Mouse (Mus musculus) stomach, postnatal 0 days (tissue): Measurements from ENCODE around the gene Katnal1. TPM values are rescaled to one million over a fixed set of nuclear protein-coding genes. Genes with fewer than 3 reads are reported as not detected.
A peak's percentile ranks its signal among the peaks of the same experiment; 100 is the strongest.

Source experiments
- ATAC-seq: fragments of 200-750 bp; cut with Nextera tagmentation; 2 replicates; pipeline ENCODE4 v1.8.0; 2017; ENCODE audit not compliant: low FRiP score, low TSS enrichment
- DNase-seq: peaks from one replicate; pipeline ENCODE4 v3.0.0-alpha.2; 2016; ENCODE audit warnings: low spot score
- H3K27ac ChIP-seq: fragments of 300-500 bp; sonication (generic); replicated peaks from 2 replicates; pipeline ENCODE4 v1.5.1; 2014; ENCODE audit warnings: mild to moderate bottlenecking, control low read depth
- H3K27me3 ChIP-seq: fragments of 300-500 bp; sonication (generic); 2 replicates; pipeline ENCODE4 v1.6.1; 2014; ENCODE audit warnings: low read length; ENCODE audit not compliant: control insufficient read depth, insufficient read depth
- H3K36me3 ChIP-seq: fragments of 300-500 bp; sonication (generic); 2 replicates; pipeline ENCODE4 v1.6.1; 2014; ENCODE audit warnings: low read length, mixed read lengths; ENCODE audit not compliant: control insufficient read depth, insufficient read depth
- H3K4me1 ChIP-seq: fragments of 300-500 bp; sonication (generic); replicated peaks from 2 replicates; pipeline ENCODE4 v1.6.1; 2014; ENCODE audit warnings: antibody characterized with exemption; ENCODE audit not compliant: control insufficient read depth, insufficient read depth
- H3K4me2 ChIP-seq: fragments of 300-500 bp; sonication (generic); replicated peaks from 2 replicates; pipeline ENCODE4 v1.6.1; 2014; ENCODE audit warnings: low read depth, mild to moderate bottlenecking, control low read depth, moderate library complexity
- H3K4me3 ChIP-seq: fragments of 300-500 bp; sonication (generic); 2 replicates; pipeline ENCODE4 v1.5.1; 2014; ENCODE audit warnings: low read depth, low read length, control low read depth
- H3K9ac ChIP-seq: fragments of 300-500 bp; sonication (generic); 2 replicates; pipeline ENCODE4 v1.6.1; 2014; ENCODE audit warnings: mild to moderate bottlenecking, low read length, control low read depth, mixed read lengths
- H3K9me3 ChIP-seq: fragments of 300-500 bp; sonication (generic); 2 replicates; pipeline ENCODE4 v1.6.1; 2016; ENCODE audit warnings: low read length; ENCODE audit not compliant: control insufficient read depth
- CTCF ChIP-seq: IDR thresholded peaks from 2 replicates; pipeline ENCODE4 v1.5.1; 2016; ENCODE audit warnings: antibody characterized with exemption, low read depth, mild to moderate bottlenecking, moderate library complexity
- EP300 ChIP-seq: optimal IDR thresholded peaks from 2 replicates; pipeline ENCODE3; 2016; ENCODE audit warnings: antibody characterized with exemption
- WGBS: fragments of 180-500 bp; shearing (Covaris S2); extraction: QIAGEN DNeasy Blood & Tissue Kit; methylation state at CpG from one replicate; pipeline ENCODE4 v1.1.7; 2014; 5-methylcytosine and 5-hydroxymethylcytosine counted together
- polyA plus RNA-seq: library from polyadenylated mRNA; unstranded; fragments of >200 nt; fragmentation: Nextera tagmentation; extraction: Ambion mirVana; gene quantifications from 2 replicates; pipeline ENCODE4 v1.2.1, GENCODE M21; 2015

The Katnal1 gene
- polyA plus RNA-seq, 1 experiment from 2014 or later, result 4.1 TPM

- no peaks in the 10 kb centered on the region for H3K9me3 ChIP-seq
- H3K36me3 ChIP-seq, result no peaks in the 10 kb centered on the region
- TF ChIP-seq EP300, result no peak
- TF ChIP-seq CTCF, result no peak
- H3K27me3 ChIP-seq, result no peaks in the 10 kb centered on the region
- H3K9ac ChIP-seq, result no peak overlapping the region
- no peak for DNase-seq
- WGBS, result 24% methylated on average over 9 of the region's 9 CpGs
- H3K4me2 ChIP-seq, result peak overlapping the region; percentile 53
- ATAC-seq, result 0 out of 2 replicates have a peak, but pooled peaks have one; percentile 8
- H3K27ac ChIP-seq, result no peak overlapping the region
- peak overlapping the region; percentile 31 for H3K4me3 ChIP-seq
- H3K4me1 ChIP-seq, result no peaks in the 10 kb centered on the region
Observed at GRCm38 (mm10) chr5:148831141-148831547, 98.0 kb downstream of the Katnal1 start.

- no peak overlapping the region for H3K4me3 ChIP-seq
- DNase-seq, result no peak
- H3K9me3 ChIP-seq, result no peaks in the 10 kb centered on the region
- TF ChIP-seq EP300, result no peak
- TF ChIP-seq CTCF, result no peak
- no peak overlapping the region for H3K27ac ChIP-seq
- H3K4me2 ChIP-seq, result no peak overlapping the region
- ATAC-seq, result no peak
- H3K27me3 ChIP-seq, result no peaks in the 10 kb centered on the region
- H3K36me3 ChIP-seq, result no peaks in the 10 kb centered on the region
- H3K4me1 ChIP-seq, result no peaks in the 10 kb centered on the region
- H3K9ac ChIP-seq, result no peak overlapping the region
- 63% methylated on average over 7 of the region's 7 CpGs for WGBS
Observed at GRCm38 (mm10) chr5:148825732-148826131, 103.4 kb downstream of the Katnal1 start.

DNA sequence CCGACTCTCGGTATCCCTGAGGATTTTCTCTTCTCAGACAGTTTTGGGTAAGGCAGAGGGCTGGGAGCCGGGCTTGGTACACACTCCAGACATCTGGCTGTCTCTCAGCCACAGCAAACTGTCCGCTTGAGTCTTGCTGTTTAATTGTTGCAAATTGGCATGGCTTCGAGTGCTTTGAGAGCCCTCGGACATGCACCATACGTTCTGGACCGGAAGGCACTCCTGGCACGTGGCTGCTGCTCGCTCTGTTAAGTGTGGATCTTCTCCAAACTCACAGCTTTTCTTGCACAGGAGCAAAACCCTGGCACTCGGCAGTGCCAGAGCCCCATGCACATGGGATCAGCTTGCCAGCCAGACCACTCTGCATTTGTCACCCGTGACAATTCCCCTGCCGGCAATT, 106.3 kb downstream of the Katnal1 start:
- no peak overlapping the region for H3K4me3 ChIP-seq
- no peaks in the 10 kb centered on the region for H3K36me3 ChIP-seq
- DNase-seq, result no peak
- H3K27me3 ChIP-seq, result no peaks in the 10 kb centered on the region
- H3K27ac ChIP-seq, result no peak overlapping the region
- 77% methylated on average over 13 of the region's 13 CpGs for WGBS
- no peaks in the 10 kb centered on the region for H3K9me3 ChIP-seq
- H3K4me2 ChIP-seq, result no peak overlapping the region
- TF ChIP-seq EP300, result no peak
- TF ChIP-seq CTCF, result no peak
- ATAC-seq, result no peak
- no peak overlapping the region for H3K9ac ChIP-seq
- H3K4me1 ChIP-seq, result no peaks in the 10 kb centered on the region

Other genes with a start within 250 kb of the Katnal1 start
- gene Gm42791, start 65.8 kb upstream of the Katnal1 start, polyA plus RNA-seq, result 0.99 TPM in 1 of 2 replicates, not detected in the other